Mouse (Mus musculus) layer of hippocampus, adult 9-11 months (tissue): Measurements from ENCODE around the gene Prdm11.

Experiments
- DNase-seq: peaks from one replicate; pipeline ENCODE4 v3.0.0; 2022

Prdm11 gene

GRCm38 (mm10) chr2:93045129-93045817 is 694 bp downstream of the Prdm11 start:
- DNase-seq: peak; percentile 95

DNA sequence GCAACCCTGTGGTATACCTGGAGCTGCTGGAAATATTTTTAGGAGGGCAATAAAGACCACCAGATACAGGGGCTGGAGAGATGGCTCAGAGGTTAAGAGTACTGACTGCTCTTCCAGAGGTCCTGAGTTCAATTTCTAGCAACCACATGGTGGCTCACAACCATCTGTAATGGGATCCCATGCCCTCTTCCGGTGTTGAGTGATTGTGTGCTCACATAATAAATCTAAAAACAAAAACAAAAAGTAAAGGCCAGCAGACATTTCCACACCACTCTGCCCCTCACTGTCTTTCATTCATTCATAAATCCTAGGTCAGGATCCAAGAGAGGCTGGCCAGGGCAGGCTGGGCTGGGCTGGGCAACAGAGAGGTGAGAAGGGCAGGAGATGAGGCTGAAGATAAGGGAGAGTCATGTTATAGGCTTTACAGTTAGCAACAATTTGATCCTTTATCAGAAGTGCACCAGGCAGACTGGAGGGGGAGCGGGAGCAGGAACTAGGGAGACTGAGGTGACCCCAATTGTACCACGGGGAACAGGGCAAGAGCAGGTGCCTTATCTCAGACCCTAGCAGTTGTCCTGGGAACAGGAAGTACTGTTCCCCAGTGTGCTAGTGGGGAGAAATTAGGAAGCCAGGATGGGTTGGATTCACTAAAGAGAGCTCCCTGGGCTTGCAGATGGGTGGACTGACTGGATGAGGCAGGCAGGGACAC is 2.4 kb downstream of the Prdm11 start:
- no peak for DNase-seq

- DNase-seq: no peak
These were observed 4.5 kb downstream of the Prdm11 start for GRCm38 (mm10) chr2:93041470-93041869.

DNA sequence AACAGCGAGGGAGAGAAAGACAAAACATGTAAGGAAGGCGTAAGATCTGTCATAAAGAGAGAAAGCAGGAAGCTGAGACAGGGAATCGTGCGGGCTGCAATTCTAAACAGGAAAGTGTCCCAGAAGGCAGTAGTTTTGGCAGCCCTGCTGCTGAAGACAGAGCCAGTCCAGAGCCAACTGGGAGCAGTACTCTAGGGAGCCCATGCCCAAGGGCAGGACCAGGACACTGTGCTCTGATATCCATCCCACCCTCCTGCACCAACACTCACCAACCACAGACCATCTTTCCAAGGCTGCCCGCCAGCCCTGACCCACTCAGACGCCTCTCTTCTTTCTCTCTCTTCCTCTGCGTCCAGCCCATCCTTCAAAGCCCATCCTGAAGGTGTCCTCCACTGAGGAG is 5.1 kb downstream of the Prdm11 start:
- no peak for DNase-seq

- no peak for DNase-seq
These were observed 6.3 kb downstream of the Prdm11 start for GRCm38 (mm10) chr2:93039706-93040105.

DNA sequence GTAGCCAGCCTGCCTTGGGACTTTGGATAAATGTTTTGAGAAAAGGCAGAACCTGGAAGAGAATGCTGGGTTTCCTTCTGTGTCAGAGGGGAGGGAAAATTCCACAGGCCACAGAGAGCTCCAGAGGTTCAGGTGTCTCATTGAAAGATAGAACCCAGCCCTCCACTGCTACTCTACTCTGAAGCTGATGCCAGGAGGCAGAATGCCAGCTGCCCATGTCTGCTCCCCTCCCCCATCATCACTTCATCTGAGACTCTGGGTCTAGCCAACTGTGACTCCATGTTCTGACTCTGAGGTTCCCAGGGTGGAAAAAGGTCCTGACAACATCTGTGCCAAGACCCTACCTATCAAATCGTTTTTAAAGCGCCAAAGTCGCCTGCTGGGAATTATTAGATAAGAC is 6.9 kb downstream of the Prdm11 start:
- no peak for DNase-seq

- no peak for DNase-seq
These were observed 10.3 kb downstream of the Prdm11 start for GRCm38 (mm10) chr2:93035631-93036030.

- no peak for DNase-seq
These were observed 13.3 kb downstream of the Prdm11 start for GRCm38 (mm10) chr2:93032651-93033050.

DNA sequence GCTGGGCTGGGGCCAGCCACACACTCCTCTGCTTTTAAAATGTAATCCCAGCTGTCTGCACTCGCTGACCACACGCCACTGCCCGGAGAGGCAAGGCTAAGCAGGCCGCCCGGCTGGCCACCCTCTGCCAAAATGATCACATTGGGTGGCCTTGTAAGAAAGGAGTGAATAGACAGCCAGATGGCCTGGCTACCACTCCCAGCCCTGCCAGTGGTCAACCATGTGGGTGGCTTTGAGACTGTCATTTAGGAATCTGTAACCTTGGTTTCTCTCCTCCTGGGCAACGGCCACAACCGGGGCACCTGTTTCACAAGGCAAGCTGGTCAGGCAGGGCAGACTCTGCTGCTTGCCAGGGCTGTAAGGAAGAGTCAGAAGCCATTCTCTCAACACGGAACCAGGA is 13.9 kb downstream of the Prdm11 start:
- DNase-seq: no peak

GRCm38 (mm10) chr2:93031021-93031420 is 14.9 kb downstream of the Prdm11 start:
- no peak for DNase-seq

DNA sequence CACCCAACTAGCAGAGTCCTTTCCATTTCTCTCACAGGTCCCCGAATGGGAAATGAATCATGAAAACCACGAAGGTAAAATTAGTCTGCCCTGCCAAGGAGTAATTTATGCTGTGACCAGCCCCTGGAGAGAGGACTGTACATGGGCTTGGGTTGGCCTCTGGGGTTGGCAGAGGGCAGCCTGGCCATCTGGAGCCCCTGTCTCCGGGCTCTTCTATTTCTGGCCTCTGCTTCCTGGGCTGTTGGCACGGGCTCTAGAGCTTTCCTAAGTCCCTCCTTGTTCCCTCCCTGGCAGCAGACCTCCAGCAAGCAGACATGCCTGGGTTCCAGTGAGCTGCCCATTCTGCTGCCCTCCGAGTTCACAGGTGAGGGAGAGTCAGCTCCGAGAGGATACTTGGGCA is 15.9 kb downstream of the Prdm11 start:
- no peak for DNase-seq

GRCm38 (mm10) chr2:93029267-93030060 is 16.5 kb downstream of the Prdm11 start:
- DNase-seq: no peak

- no peak for DNase-seq
These were observed 17.1 kb downstream of the Prdm11 start for GRCm38 (mm10) chr2:93028865-93029264.

GRCm38 (mm10) chr2:93027713-93028112 is 18.3 kb downstream of the Prdm11 start:
- DNase-seq: no peak

DNA sequence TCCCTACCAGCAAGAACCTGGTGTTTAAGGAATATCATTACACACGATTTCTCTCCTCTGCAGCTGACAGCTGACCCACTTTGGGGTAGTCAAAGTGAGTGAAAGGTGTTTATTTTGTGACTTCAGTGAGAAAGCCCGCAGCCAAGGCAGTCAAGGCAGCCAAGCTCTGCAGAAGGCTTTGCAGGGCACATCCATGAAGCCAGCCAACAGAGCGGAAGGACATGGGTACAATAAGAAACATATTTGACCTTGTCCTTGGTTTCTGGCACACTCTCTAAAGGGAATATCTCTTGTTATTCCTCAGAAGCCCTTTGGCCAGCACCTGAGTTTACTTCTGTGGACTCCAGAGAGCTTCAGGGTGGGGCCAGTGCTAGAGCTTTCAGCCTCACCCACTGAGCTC is 21.5 kb downstream of the Prdm11 start:
- no peak for DNase-seq

DNA sequence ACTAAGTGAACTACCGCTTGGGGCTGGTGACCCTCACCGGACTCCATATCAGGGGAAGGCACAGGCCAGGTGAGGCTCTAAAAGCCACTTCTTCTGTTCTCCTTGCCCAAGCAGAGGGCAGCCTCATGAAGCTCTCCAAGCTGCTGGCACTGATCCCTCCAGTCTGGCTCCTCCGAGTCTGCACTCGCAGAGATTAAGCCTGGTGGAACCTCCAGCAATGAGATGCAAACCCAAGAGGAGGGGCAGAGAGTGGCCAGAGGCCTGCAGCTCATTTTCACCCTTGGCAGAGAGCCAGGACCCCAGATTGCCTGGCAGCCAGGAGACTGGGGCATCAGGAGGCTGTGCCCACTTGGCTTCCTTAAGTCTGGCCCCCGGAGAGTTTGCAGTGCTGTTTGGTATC is 27.1 kb downstream of the Prdm11 start:
- DNase-seq: no peak

- no peak for DNase-seq
These were observed 28.8 kb downstream of the Prdm11 start for GRCm38 (mm10) chr2:93017151-93017550.

DNA sequence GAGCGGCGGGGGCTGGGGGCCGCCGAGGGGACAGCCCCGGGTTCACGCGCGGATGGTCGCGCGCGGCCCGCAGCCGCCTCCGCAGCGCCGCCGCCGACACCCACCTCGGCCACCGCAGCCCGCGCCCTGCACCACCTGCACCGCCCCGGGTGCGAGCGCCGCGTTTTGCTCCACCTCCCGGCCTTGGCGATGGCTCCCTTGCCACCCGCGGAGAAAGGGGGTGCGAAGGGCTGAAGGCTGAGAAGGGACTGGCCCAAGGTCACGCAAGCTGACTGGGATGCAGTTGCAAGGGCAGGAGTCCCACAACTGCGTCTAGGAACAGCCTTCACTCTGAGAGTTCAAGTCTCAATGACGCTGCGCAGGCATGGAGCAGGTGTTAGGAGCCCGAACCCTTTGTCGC is 30.9 kb downstream of the Prdm11 start:
- DNase-seq: no peak

GRCm38 (mm10) chr2:93014093-93014937 is 31.7 kb downstream of the Prdm11 start:
- DNase-seq: no peak

DNA sequence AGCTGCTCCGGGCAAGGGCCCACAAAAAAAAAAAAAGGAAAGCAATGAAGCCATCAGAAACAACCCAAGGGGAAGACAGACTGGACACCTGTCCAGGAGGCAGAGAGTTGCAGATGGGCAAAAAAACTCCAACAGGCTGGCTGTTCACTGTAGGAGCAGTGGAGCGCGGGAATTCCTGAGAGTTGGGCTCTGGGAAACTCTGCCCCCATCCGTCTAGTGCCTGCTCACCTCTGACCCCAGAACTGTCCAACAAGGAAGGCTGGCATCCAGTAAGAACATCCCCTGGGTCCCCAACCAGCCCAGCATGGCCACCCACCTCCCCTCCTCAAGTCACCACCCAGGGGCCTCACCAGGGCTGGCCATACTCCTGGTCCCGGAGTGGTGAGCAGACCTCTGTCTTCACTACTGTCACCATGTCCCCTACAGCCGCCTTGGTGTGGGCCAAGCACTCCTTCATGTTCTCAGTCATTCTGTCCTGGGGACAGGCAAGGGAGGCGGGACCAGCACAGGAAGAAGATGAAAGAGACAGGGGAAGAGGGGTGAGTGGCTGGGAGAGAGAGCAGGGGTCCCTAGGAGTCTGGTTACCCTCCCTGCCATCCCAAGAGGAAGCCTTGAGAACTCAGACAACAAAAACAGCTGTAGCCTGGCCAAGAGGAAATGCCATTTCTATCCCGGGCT is 32.4 kb downstream of the Prdm11 start:
- DNase-seq: no peak

DNA sequence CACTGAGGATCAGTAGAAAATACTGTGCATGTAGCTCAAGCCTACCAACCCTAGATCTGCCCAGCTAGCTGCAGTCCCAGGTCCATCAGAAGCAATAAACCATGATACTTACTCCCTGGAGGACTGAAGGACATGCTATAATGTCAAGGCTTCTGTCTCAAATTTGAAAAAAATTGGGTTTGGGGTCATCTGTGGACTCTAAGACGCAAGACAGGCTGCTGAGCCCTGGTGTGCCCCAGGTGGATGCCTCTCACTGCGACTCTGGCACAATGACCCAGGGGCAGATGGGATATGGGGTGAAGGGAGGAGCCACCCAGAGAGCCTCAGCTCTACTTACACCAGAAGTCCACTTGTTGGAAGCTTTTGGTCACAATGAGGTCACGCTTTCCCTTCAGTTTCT is 33.0 kb downstream of the Prdm11 start:
- DNase-seq: no peak

- no peak for DNase-seq
These were observed 34.0 kb downstream of the Prdm11 start for GRCm38 (mm10) chr2:93011933-93012332.
